Mouse (Mus musculus) kidney, adult 2 months (tissue): ENCODE data around the gene Lrp5. TPM values are rescaled to one million over a fixed set of nuclear protein-coding genes. Genes with fewer than 3 reads are reported as not detected.

Experiments
- DNase-seq: peaks from one replicate; pipeline ENCODE4 v3.0.0; 2021
- H3K27ac ChIP-seq: fragments of 200-500 bp; 2 replicates; pipeline ENCODE4 v1.5.1; 2012; ENCODE audit warnings: low read depth, low read length, control low read depth, inconsistent platforms; ENCODE audit not compliant: insufficient read depth
- H3K27me3 ChIP-seq: fragments of 200-500 bp; replicated peaks from 2 replicates; pipeline ENCODE4 v1.6.1; 2012; ENCODE audit warnings: mild to moderate bottlenecking, moderate library complexity, low read length, inconsistent platforms; ENCODE audit not compliant: control insufficient read depth, insufficient read depth
- H3K36me3 ChIP-seq: fragments of 200-500 bp; 2 replicates; pipeline ENCODE4 v1.6.1; 2012; ENCODE audit warnings: mild to moderate bottlenecking, moderate library complexity, low read length, inconsistent platforms; ENCODE audit not compliant: control insufficient read depth, insufficient read depth
- H3K4me1 ChIP-seq: fragments of 200-500 bp; 2 replicates; pipeline ENCODE4 v1.6.1; 2011; ENCODE audit warnings: low read length; ENCODE audit not compliant: control insufficient read depth, insufficient read depth
- H3K4me3 ChIP-seq: fragments of 200-500 bp; 2 replicates; pipeline ENCODE4 v1.5.1; 2011; ENCODE audit warnings: mild to moderate bottlenecking, low read depth, low read length, control low read depth; ENCODE audit not compliant: insufficient read depth
- CTCF ChIP-seq: fragments of 200-500 bp; conservative IDR thresholded peaks from 2 replicates; pipeline ENCODE4 v1.5.1; 2011; ENCODE audit warnings: low read depth, mild to moderate bottlenecking, control low read depth, low read length, moderate library complexity, mixed read lengths; ENCODE audit not compliant: insufficient read depth, insufficient read length
- POLR2A ChIP-seq: fragments of 200-500 bp; IDR thresholded peaks from one replicate; pipeline ENCODE4 v1.6.1; 2011; ENCODE audit warnings: low read depth, low read length, control low read depth
- WGBS: fragments of 180-500 bp; shearing (Covaris S2); methylation state at CpG from one replicate; pipeline ENCODE4 v1.1.7; 2018; 5-methylcytosine and 5-hydroxymethylcytosine counted together
- polyA plus RNA-seq: library from polyadenylated mRNA; depleted of rRNA; stranded (reverse); fragments of >200 nt; gene quantifications from 2 replicates; pipeline ENCODE4 v1.2.3, GENCODE M21; 2012

Lrp5 gene
- polyA plus RNA-seq, 1 experiment: 34.2 TPM

DNA sequence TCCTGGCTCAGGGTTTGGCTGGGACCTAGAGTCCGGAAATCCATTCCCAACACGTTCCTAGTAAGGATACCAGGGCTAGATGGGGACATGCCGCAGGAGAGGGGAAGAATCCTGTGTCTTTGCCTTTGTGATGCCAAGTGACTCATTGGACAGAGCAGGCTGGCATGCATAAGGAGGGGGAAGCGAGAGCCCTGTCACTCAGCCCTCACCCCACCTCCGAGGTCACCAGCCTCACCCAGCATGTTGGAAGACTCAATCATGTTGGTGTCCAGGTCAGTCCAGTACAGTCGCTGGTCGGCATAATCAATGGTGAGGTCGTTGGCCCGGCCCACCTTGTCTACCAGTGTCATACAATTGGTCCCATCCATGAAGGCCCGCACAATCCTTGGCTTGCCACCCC lies 72.4 kb downstream of the Lrp5 start:
- no peak overlapping the region for H3K4me3 ChIP-seq
- no peaks in the 10 kb centered on the region for H3K27me3 ChIP-seq
- TF ChIP-seq POLR2A (no peak), CTCF (no peak)
- no peaks in the 10 kb centered on the region for H3K4me1 ChIP-seq
- 95% methylated on average over 10 of the region's 10 CpGs for WGBS
- no peak for DNase-seq
- H3K27ac ChIP-seq: no peak overlapping the region
- H3K36me3 ChIP-seq: no peaks in the 10 kb centered on the region

DNA sequence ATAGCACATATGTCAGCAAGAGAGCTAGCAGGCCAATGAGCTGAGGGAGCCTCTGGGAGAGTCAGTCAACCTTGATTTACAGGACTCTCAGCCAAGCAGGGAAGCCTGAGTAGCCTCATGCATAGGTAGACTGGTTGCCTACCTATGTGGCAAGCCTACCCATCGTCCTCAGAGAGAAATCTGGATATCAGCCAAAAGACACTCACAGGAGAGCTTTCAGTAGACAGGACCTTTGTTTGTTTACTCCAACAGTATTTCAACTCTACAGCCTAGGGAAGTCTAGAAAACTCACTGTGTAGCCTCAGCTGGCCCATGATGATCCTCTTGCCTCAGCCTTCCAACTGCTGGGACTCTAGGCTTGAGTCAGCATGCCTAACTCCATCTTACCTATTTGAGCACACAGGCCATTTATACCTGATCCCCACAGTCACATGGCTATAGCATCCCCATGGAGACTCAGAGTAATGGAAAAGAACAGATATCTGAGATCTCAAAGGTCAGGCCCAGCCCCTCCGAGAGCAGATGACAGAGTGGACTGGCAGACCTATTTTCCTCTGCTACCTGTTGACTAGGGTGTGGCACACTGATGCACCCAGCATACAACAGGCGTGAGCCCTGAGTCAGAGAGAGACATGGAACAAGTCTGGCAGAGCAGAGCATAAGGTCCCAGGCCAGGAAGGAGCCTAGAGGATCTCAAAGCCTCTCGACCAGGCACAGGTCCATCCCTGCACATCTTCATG lies 73.7 kb downstream of the Lrp5 start:
- Histone ChIP-seq H3K27me3 (no peaks in the 10 kb centered on the region), H3K4me3 (no peak overlapping the region), H3K36me3 (no peaks in the 10 kb centered on the region), H3K4me1 (no peaks in the 10 kb centered on the region), H3K27ac (no peak overlapping the region)
- no peak for DNase-seq
- no peak for TF ChIP-seq CTCF
- TF ChIP-seq POLR2A: no peak
- WGBS: 80% methylated on average over 4 of the region's 4 CpGs

DNA sequence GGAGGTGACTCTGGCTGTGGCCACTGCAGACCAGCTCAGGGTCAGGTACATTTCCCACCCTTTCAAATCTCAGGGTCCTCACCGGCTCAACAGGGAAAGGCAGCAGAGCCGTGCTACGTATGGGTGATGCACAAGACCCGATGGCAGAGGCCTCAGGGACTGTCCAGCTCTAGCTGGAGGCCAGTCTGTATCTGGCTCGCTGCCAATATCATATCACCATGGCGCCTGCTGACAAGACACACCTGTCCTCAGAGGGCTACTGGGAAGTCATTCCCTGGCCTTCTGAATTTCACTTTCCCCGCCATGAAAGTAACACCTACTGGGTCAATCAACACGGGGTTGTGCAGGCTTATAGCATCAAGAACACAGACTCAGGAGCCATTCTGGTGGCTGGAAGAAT lies 74.6 kb downstream of the Lrp5 start:
- H3K27ac ChIP-seq: no peak overlapping the region
- H3K4me3 ChIP-seq: no peak overlapping the region
- DNase-seq: no peak
- TF ChIP-seq POLR2A: no peak
- TF ChIP-seq CTCF: no peak
- no peaks in the 10 kb centered on the region for H3K27me3 ChIP-seq
- 69% methylated on average over 8 of the region's 8 CpGs for WGBS
- H3K4me1 ChIP-seq: no peaks in the 10 kb centered on the region
- H3K36me3 ChIP-seq: no peaks in the 10 kb centered on the region

- Histone ChIP-seq H3K36me3 (no peaks in the 10 kb centered on the region), H3K4me3 (no peak overlapping the region), H3K27ac (no peak overlapping the region), H3K27me3 (no peaks in the 10 kb centered on the region), H3K4me1 (no peaks in the 10 kb centered on the region)
- WGBS: 95% methylated on average over 2 of the region's 2 CpGs
- TF ChIP-seq POLR2A (no peak), CTCF (no peak)
- peak; percentile 56 for DNase-seq
Observed at GRCm38 (mm10) chr19:3610886-3611285, 75.5 kb downstream of the Lrp5 start.

DNA sequence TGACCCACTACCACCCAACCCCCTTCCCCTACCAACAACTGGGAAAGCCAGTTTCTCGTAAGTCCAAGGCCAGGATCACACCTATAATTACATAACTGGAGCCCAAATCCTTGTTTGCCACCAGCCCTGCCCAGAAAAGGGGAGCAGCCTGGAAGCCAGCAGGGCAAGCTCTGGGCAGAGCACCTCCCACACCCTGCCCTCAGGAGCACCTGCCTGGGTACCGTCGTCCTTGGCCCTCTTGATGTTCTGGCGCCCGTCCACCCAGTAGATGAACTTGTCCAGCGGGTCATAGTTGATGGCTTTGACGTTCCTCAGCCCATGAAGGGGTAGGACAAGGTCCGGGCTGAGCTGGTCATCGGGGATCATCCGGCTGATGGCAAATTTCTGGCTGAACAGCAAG lies 76.5 kb downstream of the Lrp5 start:
- peak; percentile 28 for DNase-seq
- Histone ChIP-seq H3K27ac (no peak overlapping the region), H3K36me3 (no peaks in the 10 kb centered on the region), H3K4me1 (no peaks in the 10 kb centered on the region), H3K4me3 (no peak overlapping the region), H3K27me3 (no peaks in the 10 kb centered on the region)
- WGBS: 59% methylated on average over 10 of the region's 10 CpGs
- no peak for TF ChIP-seq CTCF

GRCm38 (mm10) chr19:3594316-3594715 lies 92.0 kb downstream of the Lrp5 start:
- H3K4me1 ChIP-seq: no peaks in the 10 kb centered on the region
- no peaks in the 10 kb centered on the region for H3K27me3 ChIP-seq
- no peak for TF ChIP-seq CTCF
- TF ChIP-seq POLR2A: no peak
- no peak overlapping the region for H3K27ac ChIP-seq
- DNase-seq: no peak
- 92% methylated on average over 5 of the region's 5 CpGs for WGBS
- H3K36me3 ChIP-seq: no peaks in the 10 kb centered on the region
- H3K4me3 ChIP-seq: no peak overlapping the region

- 86% methylated on average over 7 of the region's 7 CpGs for WGBS
- Histone ChIP-seq H3K36me3 (no peaks in the 10 kb centered on the region; the same call in 1 of the 2 replicates), H3K27me3 (no peaks in the 10 kb centered on the region), H3K4me3 (no peak overlapping the region), H3K4me1 (no peaks in the 10 kb centered on the region), H3K27ac (no peak overlapping the region)
- DNase-seq: no peak
- TF ChIP-seq POLR2A (no peak), CTCF (no peak)
Observed at GRCm38 (mm10) chr19:3593379-3594055, 92.8 kb downstream of the Lrp5 start.
